Mouse (Mus musculus) midbrain, embryonic 11.5 days (tissue): ENCODE data around the gene Pgbd5. TPM values are rescaled to one million over a fixed set of nuclear protein-coding genes. Genes with fewer than 3 reads are reported as not detected.

Source experiments
- ATAC-seq: fragments of 200-750 bp; cut with Nextera tagmentation; 2 replicates; pipeline ENCODE4 v1.8.0; 2017; ENCODE audit warnings: moderate TSS enrichment, moderate library complexity; ENCODE audit not compliant: low FRiP score
- DNase-seq: peaks from one replicate; pipeline ENCODE4 v3.0.0; 2015; ENCODE audit warnings: low spot score; ENCODE audit errors: missing footprints
- H3K27ac ChIP-seq: fragments of 300-500 bp; sonication (generic); 2 replicates; pipeline ENCODE4 v1.5.1; 2014; ENCODE audit warnings: low read depth, low read length
- H3K27me3 ChIP-seq: fragments of 300-500 bp; sonication (generic); 2 replicates; pipeline ENCODE4 v1.6.1; 2014; ENCODE audit warnings: mild to moderate bottlenecking, low read length, moderate library complexity, mixed read lengths; ENCODE audit not compliant: control insufficient read depth, insufficient read depth
- H3K36me3 ChIP-seq: fragments of 300-500 bp; sonication (generic); 2 replicates; pipeline ENCODE4 v1.6.1; 2014; ENCODE audit warnings: mild to moderate bottlenecking, low read length, moderate library complexity, mixed read lengths; ENCODE audit not compliant: control insufficient read depth, insufficient read depth
- H3K4me1 ChIP-seq: fragments of 300-500 bp; sonication (generic); 2 replicates; pipeline ENCODE4 v1.6.1; 2014; ENCODE audit warnings: low read length; ENCODE audit not compliant: control insufficient read depth, insufficient read depth
- H3K4me2 ChIP-seq: fragments of 300-500 bp; sonication (generic); 2 replicates; pipeline ENCODE4 v1.6.1; 2014; ENCODE audit warnings: mild to moderate bottlenecking, moderate library complexity
- H3K4me3 ChIP-seq: fragments of 300-500 bp; sonication (generic); 2 replicates; pipeline ENCODE4 v1.5.1; 2014; ENCODE audit warnings: low read depth, low read length
- H3K9ac ChIP-seq: fragments of 300-500 bp; sonication (generic); 2 replicates; pipeline ENCODE4 v1.6.1; 2014; ENCODE audit warnings: low read length
- H3K9me3 ChIP-seq: fragments of 300-500 bp; sonication (generic); 2 replicates; pipeline ENCODE4 v1.6.1; 2016; ENCODE audit warnings: low read length; ENCODE audit not compliant: control insufficient read depth
- WGBS: fragments of 180-500 bp; shearing (Covaris S2); extraction: QIAGEN DNeasy Blood & Tissue Kit; methylation state at CpG from one replicate; pipeline ENCODE4 v1.1.7; 2014; 5-methylcytosine and 5-hydroxymethylcytosine counted together
- polyA plus RNA-seq: library from polyadenylated mRNA; unstranded; fragments of >200 nt; fragmentation: Nextera tagmentation; extraction: Ambion mirVana; gene quantifications from 2 replicates; pipeline ENCODE4 v1.2.1, GENCODE M21; 2014

Pgbd5 gene
- 3.8 and 4.5 TPM in 2 replicates for polyA plus RNA-seq

- H3K27me3 ChIP-seq = no peaks in the 10 kb centered on the region
- no peaks in the 10 kb centered on the region for H3K9me3 ChIP-seq
- H3K27ac ChIP-seq = no peak within 1 kb of the TSS
- no peak within 1 kb of the TSS for H3K4me3 ChIP-seq
- WGBS = 78% methylated on average over 6 of the region's 6 CpGs
- no peak within 1 kb of the TSS for H3K4me2 ChIP-seq
- DNase-seq = no peak
- no peaks in the 10 kb centered on the region for H3K36me3 ChIP-seq
- no peak within 1 kb of the TSS for H3K9ac ChIP-seq
- no peak for ATAC-seq
- peaks cover 2% of the 10 kb centered on the region; the same call in 1 of the 2 replicates for H3K4me1 ChIP-seq
Measured at GRCm38 (mm10) chr8:124439558-124439957, at the start of gene Pgbd5. Pgbd5 (minus strand) TSS chr8:124439658.

GRCm38 (mm10) chr8:124483356-124484115 is 44.1 kb upstream of the Pgbd5 start:
- Histone ChIP-seq H3K36me3 (no peaks in the 10 kb centered on the region), H3K4me2 (no peak overlapping the region), H3K9ac (no peak overlapping the region), H3K4me1 (no peaks in the 10 kb centered on the region), H3K27ac (no peak overlapping the region), H3K4me3 (no peak overlapping the region), H3K9me3 (no peaks in the 10 kb centered on the region; the same call in 1 of the 2 replicates), H3K27me3 (no peaks in the 10 kb centered on the region)
- ATAC-seq = no peak
- DNase-seq = no peak
- WGBS = 68% methylated on average over 7 of the region's 7 CpGs

GRCm38 (mm10) chr8:124482790-124483189 is 43.3 kb upstream of the Pgbd5 start:
- ATAC-seq = no peak
- H3K4me1 ChIP-seq = no peaks in the 10 kb centered on the region
- DNase-seq = no peak
- no peaks in the 10 kb centered on the region for H3K36me3 ChIP-seq
- 89% methylated on average over 2 of the region's 2 CpGs for WGBS
- no peak overlapping the region for H3K4me3 ChIP-seq
- no peaks in the 10 kb centered on the region for H3K27me3 ChIP-seq
- H3K27ac ChIP-seq = no peak overlapping the region
- no peak overlapping the region for H3K4me2 ChIP-seq
- no peak overlapping the region for H3K9ac ChIP-seq
- H3K9me3 ChIP-seq = no peaks in the 10 kb centered on the region; the same call in 1 of the 2 replicates

- Histone ChIP-seq H3K4me2 (no peak overlapping the region), H3K36me3 (no peaks in the 10 kb centered on the region), H3K4me3 (no peak overlapping the region), H3K27me3 (no peaks in the 10 kb centered on the region), H3K4me1 (no peaks in the 10 kb centered on the region), H3K9me3 (no peaks in the 10 kb centered on the region; the same call in 1 of the 2 replicates), H3K9ac (no peak overlapping the region), H3K27ac (no peak overlapping the region)
- ATAC-seq = no peak
- 92% methylated on average over 8 of the region's 8 CpGs for WGBS
- no peak for DNase-seq
Measured at GRCm38 (mm10) chr8:124480321-124480720, 40.9 kb upstream of the Pgbd5 start.

GRCm38 (mm10) chr8:124479251-124479650 is 39.8 kb upstream of the Pgbd5 start:
- Histone ChIP-seq H3K4me3 (no peak overlapping the region), H3K27me3 (no peaks in the 10 kb centered on the region), H3K4me2 (no peak overlapping the region), H3K9me3 (no peaks in the 10 kb centered on the region; the same call in 1 of the 2 replicates), H3K4me1 (no peaks in the 10 kb centered on the region), H3K9ac (no peak overlapping the region), H3K27ac (no peak overlapping the region), H3K36me3 (no peaks in the 10 kb centered on the region)
- ATAC-seq (no peak), DNase-seq (no peak)
- WGBS = 84% methylated on average over 3 of the region's 3 CpGs

GRCm38 (mm10) chr8:124476701-124477100 is 37.2 kb upstream of the Pgbd5 start:
- H3K4me3 ChIP-seq = no peak overlapping the region
- H3K9ac ChIP-seq = no peak overlapping the region
- DNase-seq = no peak
- WGBS = 59% methylated on average over 9 of the region's 9 CpGs
- no peaks in the 10 kb centered on the region for H3K9me3 ChIP-seq
- H3K4me2 ChIP-seq = no peak overlapping the region
- no peaks in the 10 kb centered on the region for H3K36me3 ChIP-seq
- H3K4me1 ChIP-seq = no peaks in the 10 kb centered on the region
- no peaks in the 10 kb centered on the region for H3K27me3 ChIP-seq
- 0 out of 2 replicates have a peak overlapping the region, but pooled peaks have one; percentile 8 for H3K27ac ChIP-seq
- ATAC-seq = 0 out of 2 replicates have a peak, but pooled peaks have one; percentile 40

- no peak overlapping the region for H3K4me3 ChIP-seq
- no peak overlapping the region for H3K9ac ChIP-seq
- ATAC-seq (no peak), DNase-seq (no peak)
- no peaks in the 10 kb centered on the region for H3K4me1 ChIP-seq
- H3K36me3 ChIP-seq = no peaks in the 10 kb centered on the region
- WGBS = 76% methylated on average over 5 of the region's 5 CpGs
- H3K9me3 ChIP-seq = no peaks in the 10 kb centered on the region
- no peak overlapping the region for H3K27ac ChIP-seq
- H3K4me2 ChIP-seq = no peak overlapping the region
- no peaks in the 10 kb centered on the region for H3K27me3 ChIP-seq
Measured at GRCm38 (mm10) chr8:124475690-124476089, 36.2 kb upstream of the Pgbd5 start.

GRCm38 (mm10) chr8:124464641-124465040 is 25.2 kb upstream of the Pgbd5 start:
- Histone ChIP-seq H3K27ac (no peak overlapping the region), H3K4me2 (no peak overlapping the region)

GRCm38 (mm10) chr8:124463111-124463510 is 23.7 kb upstream of the Pgbd5 start:
- H3K4me3 ChIP-seq = no peak overlapping the region
- H3K4me1 ChIP-seq = no peaks in the 10 kb centered on the region
- H3K27ac ChIP-seq = no peak overlapping the region
- 59% methylated on average over 4 of the region's 4 CpGs for WGBS
- H3K36me3 ChIP-seq = no peaks in the 10 kb centered on the region
- H3K4me2 ChIP-seq = no peak overlapping the region
- H3K9me3 ChIP-seq = no peaks in the 10 kb centered on the region
- DNase-seq = no peak
- H3K27me3 ChIP-seq = no peaks in the 10 kb centered on the region
- ATAC-seq = no peak
- no peak overlapping the region for H3K9ac ChIP-seq

More at GRCm38 (mm10) chr8:124464641-124465040, 25.2 kb upstream of the Pgbd5 start:
- 80% methylated on average over 2 of the region's 2 CpGs for WGBS
- ATAC-seq = no peak
- H3K9me3 ChIP-seq = no peaks in the 10 kb centered on the region
- DNase-seq = no peak
- H3K9ac ChIP-seq = no peak overlapping the region
- no peaks in the 10 kb centered on the region for H3K4me1 ChIP-seq
- H3K36me3 ChIP-seq = no peaks in the 10 kb centered on the region
- H3K4me3 ChIP-seq = no peak overlapping the region
- no peaks in the 10 kb centered on the region for H3K27me3 ChIP-seq
